Mouse (Mus musculus): ENCODE data around the gene Man2c1. TPM values are rescaled to one million over a fixed set of nuclear protein-coding genes. Genes with fewer than 3 reads are reported as not detected.

The Man2c1 gene
- total RNA-seq (2017): 63.2 and 78.2 TPM in 2 replicates

- ATAC-seq (ENCODE audit: extremely low read depth, insufficient number of reproducible peaks, low FRiP score, poor library complexity, severe bottlenecking): peak; percentile 92
Observed at GRCm38 (mm10) chr9:57130577-57131433, at the start of gene Man2c1. Gene Man2c1 (plus strand): TSS chr9:57130690.

GRCm38 (mm10) chr9:57082236-57082635 is 48.3 kb upstream of the Man2c1 start:
- ATAC-seq (ENCODE audit: extremely low read depth, insufficient number of reproducible peaks, low FRiP score, poor library complexity, severe bottlenecking): no peak

GRCm38 (mm10) chr9:57117261-57117755 is 13.2 kb upstream of the Man2c1 start:
- no peak for ATAC-seq (ENCODE audit: extremely low read depth, insufficient number of reproducible peaks, low FRiP score, poor library complexity, severe bottlenecking)

DNA sequence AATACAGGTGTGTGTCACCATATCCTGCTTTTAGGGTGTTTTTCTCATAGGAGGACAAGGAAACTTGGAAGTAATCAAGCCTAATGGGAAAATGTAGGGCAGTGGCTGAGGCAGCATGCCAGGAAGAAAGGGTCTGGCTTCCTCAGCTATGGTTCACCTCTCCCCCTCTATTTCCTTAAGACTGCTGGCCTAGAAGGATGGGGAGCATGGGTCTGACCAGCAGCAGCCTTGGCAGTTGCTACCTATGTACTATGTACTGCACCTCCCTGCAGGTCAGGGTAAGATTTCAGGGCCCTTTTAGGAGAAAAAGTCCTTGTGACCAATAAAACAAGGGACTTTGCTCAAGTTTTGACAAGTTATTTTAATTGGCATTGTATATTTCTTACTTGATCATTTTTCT is 849 bp upstream of the Man2c1 start:
- no peak for ATAC-seq (ENCODE audit: extremely low read depth, insufficient number of reproducible peaks, low FRiP score, poor library complexity, severe bottlenecking)

DNA sequence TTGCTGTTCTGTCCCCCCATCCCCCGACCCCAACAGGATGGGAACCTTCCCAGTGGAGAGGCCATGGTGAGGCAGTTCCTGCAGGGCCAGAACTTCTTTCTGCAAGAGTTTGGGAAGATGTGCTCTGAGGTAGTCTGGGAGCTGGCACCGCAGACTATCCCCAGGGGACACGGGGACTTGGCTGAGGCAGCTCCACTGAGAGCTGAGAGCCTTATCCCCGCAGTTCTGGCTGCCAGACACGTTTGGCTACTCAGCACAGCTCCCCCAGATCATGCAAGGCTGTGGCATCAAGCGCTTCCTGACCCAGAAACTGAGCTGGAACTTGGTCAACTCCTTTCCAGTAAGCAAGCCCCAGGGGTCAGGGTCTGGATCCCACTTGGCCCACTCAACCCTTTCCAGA is 6.8 kb downstream of the Man2c1 start:
- no peak for ATAC-seq (ENCODE audit: extremely low read depth, insufficient number of reproducible peaks, low FRiP score, poor library complexity, severe bottlenecking)

- ATAC-seq (ENCODE audit: extremely low read depth, insufficient number of reproducible peaks, low FRiP score, poor library complexity, severe bottlenecking): no peak
Observed at GRCm38 (mm10) chr9:57137777-57138176, 7.3 kb downstream of the Man2c1 start.

DNA sequence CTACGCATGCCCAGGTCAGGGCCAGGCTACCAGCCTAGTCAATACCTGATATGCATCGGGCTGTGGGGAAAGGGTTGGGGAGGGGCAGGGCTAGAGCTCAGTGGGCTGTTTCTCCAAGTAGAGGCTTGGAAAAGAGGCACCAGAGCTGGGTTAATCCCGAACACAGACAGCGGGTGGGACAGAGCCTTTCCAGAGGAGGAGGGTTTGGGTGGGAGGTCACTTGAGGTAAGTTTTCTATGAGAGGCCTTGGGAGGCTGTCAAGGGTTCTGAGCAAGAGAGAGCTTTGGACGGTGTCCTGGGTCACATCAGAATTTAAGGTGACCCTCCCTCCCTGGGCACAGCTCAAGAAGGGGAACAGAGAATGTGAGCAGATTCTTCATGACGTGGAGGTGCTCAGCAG is 8.0 kb downstream of the Man2c1 start:
- no peak for ATAC-seq (ENCODE audit: extremely low read depth, insufficient number of reproducible peaks, low FRiP score, poor library complexity, severe bottlenecking)

DNA sequence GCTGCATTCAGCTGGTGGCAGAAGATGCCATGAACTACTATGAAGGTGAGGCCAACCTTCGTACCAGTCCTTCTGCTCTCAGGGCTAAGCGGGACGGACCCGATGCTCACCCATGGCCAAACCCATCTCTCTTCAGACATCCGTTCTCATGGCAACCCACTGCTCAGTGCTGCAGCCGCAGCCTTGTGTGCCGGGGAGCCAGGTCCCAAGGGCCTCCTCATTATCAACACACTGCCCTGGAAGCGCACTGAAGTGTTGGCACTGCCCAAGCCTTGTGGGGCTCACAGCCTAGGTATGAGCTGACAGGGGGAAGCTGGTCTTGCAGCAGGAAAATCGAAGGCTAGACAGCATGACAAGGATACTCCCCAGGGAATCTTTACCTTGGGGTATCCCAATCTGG is 8.6 kb downstream of the Man2c1 start:
- ATAC-seq (ENCODE audit: extremely low read depth, insufficient number of reproducible peaks, low FRiP score, poor library complexity, severe bottlenecking): no peak

DNA sequence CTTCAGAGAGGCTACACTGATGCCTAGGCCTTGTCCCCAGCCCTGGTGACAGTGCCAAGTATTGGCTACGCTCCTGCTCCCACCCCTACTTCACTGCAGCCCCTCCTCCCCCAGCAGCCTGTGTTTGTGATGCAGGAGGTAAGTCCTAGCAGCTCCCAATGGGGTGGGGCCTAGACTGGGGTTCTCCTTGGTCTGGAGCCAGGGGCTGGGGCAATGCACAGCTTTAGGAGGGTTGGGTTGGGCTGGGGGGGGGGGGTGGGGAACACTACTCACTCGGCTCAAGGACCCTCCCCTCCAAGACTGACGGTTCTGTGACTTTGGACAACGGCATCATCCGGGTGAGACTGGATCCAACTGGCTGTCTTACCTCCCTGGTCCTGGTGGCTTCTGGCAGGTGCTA is 9.1 kb downstream of the Man2c1 start:
- ATAC-seq (ENCODE audit: extremely low read depth, insufficient number of reproducible peaks, low FRiP score, poor library complexity, severe bottlenecking): no peak

DNA sequence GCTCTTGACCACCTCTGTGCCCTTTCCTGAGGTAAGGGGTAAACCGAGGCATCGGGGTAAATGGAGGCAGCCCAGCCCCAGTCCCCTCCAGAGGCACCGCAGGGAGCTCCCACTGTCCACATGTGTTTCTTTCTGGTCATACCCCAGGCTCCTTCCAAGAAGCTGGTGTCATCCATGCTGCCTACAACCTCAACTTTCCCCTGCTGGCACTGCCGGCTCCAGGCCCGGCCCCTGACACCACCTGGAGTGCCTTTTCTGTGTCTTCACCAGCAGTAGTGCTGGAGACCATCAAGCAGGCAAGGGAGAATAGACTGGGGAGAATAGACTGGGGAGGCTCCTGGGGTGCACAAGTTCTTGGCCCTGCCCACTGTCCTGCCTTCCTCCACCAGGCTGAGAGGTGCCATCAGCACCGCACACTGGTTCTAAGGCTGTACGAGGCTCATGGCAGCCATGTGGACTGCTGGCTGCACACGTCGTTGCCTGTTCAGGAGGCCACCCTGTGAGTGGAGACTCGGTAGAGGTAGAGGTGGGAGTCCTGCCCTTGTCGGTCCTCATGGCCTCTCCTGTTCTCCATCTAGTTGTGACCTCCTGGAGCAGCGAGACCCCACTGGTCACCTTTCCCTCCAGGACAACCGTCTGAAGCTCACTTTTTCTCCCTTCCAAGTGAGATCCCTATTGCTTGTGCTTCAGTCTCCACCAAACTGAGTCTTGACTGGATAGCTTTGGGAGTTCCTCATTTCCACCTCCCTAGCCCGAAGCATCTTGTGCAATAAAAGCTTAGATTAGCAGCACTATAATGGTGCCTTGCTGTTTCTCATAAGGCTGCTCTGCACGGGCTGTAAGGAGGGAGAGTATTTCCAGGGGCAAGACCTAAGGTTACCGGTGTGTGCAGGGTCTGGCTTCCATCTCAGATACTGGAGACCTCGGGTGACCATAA is 11.2 kb downstream of the Man2c1 start:
- ATAC-seq (ENCODE audit: extremely low read depth, insufficient number of reproducible peaks, low FRiP score, poor library complexity, severe bottlenecking): no peak

DNA sequence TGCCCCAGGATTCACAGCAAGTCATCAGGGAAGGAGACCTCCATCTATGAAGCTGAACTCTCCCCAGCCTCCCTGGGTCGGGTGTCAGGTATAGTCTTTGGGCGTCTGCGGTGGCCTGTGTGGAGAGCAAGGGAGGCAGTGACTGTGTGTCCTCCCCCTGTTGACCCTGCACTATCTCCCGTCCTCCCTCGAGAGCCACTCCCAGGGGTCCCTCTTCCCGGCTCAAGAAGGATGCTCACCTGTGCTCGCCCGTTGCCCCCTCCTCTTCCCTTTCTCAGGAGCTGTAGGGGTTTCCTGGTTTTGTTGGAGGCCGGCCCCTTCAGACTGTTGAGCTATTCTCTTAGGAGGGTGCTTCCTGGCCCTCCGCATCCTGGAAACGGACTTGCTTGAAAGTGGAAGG is 12.7 kb downstream of the Man2c1 start:
- ATAC-seq (ENCODE audit: extremely low read depth, insufficient number of reproducible peaks, low FRiP score, poor library complexity, severe bottlenecking): no peak

- no peak for ATAC-seq (ENCODE audit: extremely low read depth, insufficient number of reproducible peaks, low FRiP score, poor library complexity, severe bottlenecking)
Observed at GRCm38 (mm10) chr9:57144830-57145229, 14.3 kb downstream of the Man2c1 start.

DNA sequence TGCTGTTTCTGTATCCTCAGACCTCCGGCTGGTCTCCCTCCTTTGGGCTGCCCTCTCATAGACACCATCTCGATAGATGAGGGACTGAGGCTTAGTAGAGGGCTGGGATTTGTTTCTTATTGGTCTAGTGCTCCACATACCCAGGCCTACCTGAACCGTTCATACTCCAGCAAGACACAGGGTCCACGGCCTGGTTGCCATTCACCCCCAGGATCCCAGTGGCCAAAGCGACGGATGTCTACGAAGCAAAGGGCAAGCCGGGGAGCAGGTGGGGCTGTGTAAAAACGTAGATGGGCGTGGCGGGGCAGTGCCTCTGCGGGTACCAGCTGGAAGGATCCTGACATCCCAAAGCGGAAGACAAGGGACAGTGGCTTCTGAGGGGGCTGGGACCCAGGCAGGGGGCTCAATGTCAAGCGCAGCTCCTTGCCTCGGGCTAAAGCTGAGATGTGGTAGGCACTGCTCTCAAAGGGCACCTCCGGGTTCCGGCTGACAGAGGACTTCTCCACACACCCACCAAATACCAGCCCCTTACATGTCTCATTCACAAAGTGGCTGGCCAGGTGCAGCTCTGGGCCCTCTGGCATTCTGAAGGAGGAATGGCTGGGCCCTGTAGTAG is 16.1 kb downstream of the Man2c1 start:
- no peak for ATAC-seq (ENCODE audit: extremely low read depth, insufficient number of reproducible peaks, low FRiP score, poor library complexity, severe bottlenecking)

DNA sequence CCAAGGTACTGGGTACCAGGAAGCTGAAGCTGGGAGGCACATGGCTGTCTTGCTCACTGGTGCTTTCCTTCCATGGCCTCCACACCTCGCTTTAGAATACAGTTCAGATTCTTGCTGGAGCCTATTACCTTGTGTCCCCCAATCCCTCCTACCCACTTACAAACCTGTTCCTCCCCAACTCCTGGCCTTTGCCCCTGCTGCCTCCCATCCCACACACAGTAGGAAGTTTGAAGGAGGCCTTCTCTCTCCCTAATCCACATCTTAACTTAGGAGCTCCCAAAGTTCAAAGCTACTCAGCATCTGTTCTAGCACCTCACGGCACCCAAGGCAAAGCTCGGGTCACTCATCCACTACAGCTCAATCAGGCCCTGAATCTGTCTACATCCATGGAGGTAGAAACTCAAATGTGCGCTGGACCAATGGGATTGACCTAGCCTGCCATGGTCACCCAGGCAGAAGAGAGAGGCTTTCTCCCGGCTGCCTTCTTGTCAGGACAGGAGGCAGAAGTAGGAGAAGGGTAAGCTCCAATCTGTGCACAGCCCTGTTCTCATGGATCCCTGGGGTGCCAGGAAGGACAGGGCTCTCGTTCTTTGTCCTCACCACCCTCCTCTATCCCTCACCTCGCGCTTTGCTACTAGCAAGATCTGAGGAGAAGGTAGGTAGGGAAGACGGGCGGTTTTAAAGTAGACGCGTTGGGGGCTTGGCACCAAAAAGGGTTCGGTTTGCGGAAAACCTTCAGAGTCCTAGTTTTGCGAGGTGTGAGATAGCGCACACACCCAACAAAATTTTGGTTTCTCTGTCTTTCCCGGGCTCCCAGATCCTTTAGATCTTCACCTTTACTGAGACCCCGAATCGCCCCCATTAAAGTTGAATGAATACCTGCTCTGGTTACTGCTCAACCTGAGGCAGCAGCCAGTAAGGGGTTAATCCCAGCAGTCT is 17.0 kb downstream of the Man2c1 start:
- ATAC-seq (ENCODE audit: extremely low read depth, insufficient number of reproducible peaks, low FRiP score, poor library complexity, severe bottlenecking): no peak

GRCm38 (mm10) chr9:57148144-57148878 is 17.8 kb downstream of the Man2c1 start, which contains the start of gene Neil1:
Gene Neil1 (minus strand): TSS chr9:57148305.
- peak; percentile 87 for ATAC-seq (ENCODE audit: extremely low read depth, insufficient number of reproducible peaks, low FRiP score, poor library complexity, severe bottlenecking)

GRCm38 (mm10) chr9:57149021-57149420 is 18.5 kb downstream of the Man2c1 start:
- no peak for ATAC-seq (ENCODE audit: extremely low read depth, insufficient number of reproducible peaks, low FRiP score, poor library complexity, severe bottlenecking)

DNA sequence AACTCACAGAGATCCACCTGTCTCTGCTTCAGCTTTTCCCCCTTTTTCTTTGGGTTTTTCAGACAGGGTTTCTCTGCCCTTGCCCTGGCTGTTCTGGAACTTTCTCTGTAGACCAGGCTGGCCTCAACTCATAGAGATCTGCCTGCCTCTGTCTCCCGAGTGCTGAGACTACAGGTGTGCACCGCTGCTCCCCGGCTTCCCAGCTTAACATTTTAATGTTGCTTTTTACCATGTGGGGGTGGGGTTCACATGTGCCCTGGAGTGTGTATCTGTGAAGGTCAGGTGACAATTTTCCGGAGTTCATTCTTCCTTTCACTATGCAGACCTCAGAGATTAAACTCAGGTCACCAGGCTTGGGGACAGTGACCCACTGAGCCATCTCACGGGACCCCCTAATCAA is 19.7 kb downstream of the Man2c1 start:
- ATAC-seq (ENCODE audit: extremely low read depth, insufficient number of reproducible peaks, low FRiP score, poor library complexity, severe bottlenecking): no peak

DNA sequence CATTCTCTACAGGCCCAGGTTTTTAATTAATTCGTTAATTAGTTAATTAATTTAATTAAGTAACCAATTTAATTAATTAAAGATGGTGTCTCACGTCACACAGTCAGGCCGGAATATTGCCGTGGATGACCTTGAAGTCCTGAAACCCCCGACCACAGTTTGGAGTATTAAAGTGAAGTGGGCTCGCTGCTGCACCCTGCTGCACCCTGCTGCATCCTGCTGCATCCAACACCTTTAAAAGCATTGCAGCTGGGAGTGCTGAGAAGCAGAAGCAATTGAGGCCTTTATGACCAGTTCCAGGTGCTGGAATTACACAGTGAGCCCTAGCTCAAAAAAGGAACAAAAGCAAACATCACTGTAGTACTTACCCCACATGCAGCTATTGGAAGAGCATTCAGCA is 21.8 kb downstream of the Man2c1 start:
- ATAC-seq (ENCODE audit: extremely low read depth, insufficient number of reproducible peaks, low FRiP score, poor library complexity, severe bottlenecking): no peak
